Mouse (Mus musculus) heart, adult 2 months (tissue): ENCODE results near the gene S100a2. TPM values are rescaled to one million over a fixed set of nuclear protein-coding genes. Genes with fewer than 3 reads are reported as not detected.

ENCODE experiments used
- DNase-seq, 2 experiments: peaks; one replicate each; pipeline ENCODE4 v3.0.0; 2021
- H3K27ac ChIP-seq: fragments of 200-600 bp; 2 replicates; pipeline ENCODE4 v1.8.1; 2022
- H3K27me3 ChIP-seq: fragments of 200-500 bp; 2 replicates; pipeline ENCODE4 v1.6.1; 2012; ENCODE audit warnings: mild to moderate bottlenecking, low read length, inconsistent platforms, mixed read lengths; ENCODE audit not compliant: control insufficient read depth, insufficient read depth
- H3K36me3 ChIP-seq: fragments of 200-500 bp; 2 replicates; pipeline ENCODE4 v1.6.1; 2012; ENCODE audit warnings: low read length, inconsistent platforms; ENCODE audit not compliant: control insufficient read depth, insufficient read depth
- H3K4me1 ChIP-seq: fragments of 200-500 bp; 2 replicates; pipeline ENCODE4 v1.6.1; 2011; ENCODE audit warnings: low read length; ENCODE audit not compliant: control insufficient read depth, insufficient read depth
- H3K4me3 ChIP-seq: fragments of 200-600 bp; 2 replicates; pipeline ENCODE4 v1.8.1; 2022
- H3K79me2 ChIP-seq: fragments of 200-500 bp; replicated peaks from 2 replicates; pipeline ENCODE4 v1.6.1; 2012; ENCODE audit warnings: mild to moderate bottlenecking, inconsistent platforms, low read length, moderate library complexity, mixed read lengths; ENCODE audit not compliant: control insufficient read depth, insufficient read depth
- H3K9ac ChIP-seq: fragments of 200-500 bp; 2 replicates; pipeline ENCODE4 v1.6.1; 2012; ENCODE audit warnings: low read depth, mild to moderate bottlenecking, control low read depth, inconsistent platforms, low read length, mixed read lengths
- CTCF ChIP-seq: fragments of 200-600 bp; IDR thresholded peaks from 2 replicates; pipeline ENCODE4 v1.8.1; 2022; ENCODE audit warnings: antibody characterized with exemption, mild to moderate bottlenecking, moderate library complexity
- EP300 ChIP-seq: fragments of 200-500 bp; IDR thresholded peaks from 2 replicates; pipeline ENCODE4 v1.6.1; 2011; ENCODE audit warnings: low read depth, low read length, control low read depth; ENCODE audit not compliant: insufficient read depth
- POLR2A ChIP-seq: fragments of 200-500 bp; IDR thresholded peaks from 2 replicates; pipeline ENCODE4 v1.6.1; 2011; ENCODE audit warnings: mild to moderate bottlenecking, low read depth, low read length, control low read depth; ENCODE audit not compliant: insufficient read depth
- WGBS: fragments of 180-500 bp; shearing (Covaris S2); methylation state at CpG from one replicate; pipeline ENCODE4 v1.1.7; 2018; 5-methylcytosine and 5-hydroxymethylcytosine counted together
- intact Hi-C: fragments of 180-260 bp; cut with DNase I; formaldehyde crosslinking; loops from one replicate; pipeline ENCODE4 v1.15.1; 2025
- polyA plus RNA-seq: library from polyadenylated mRNA; depleted of rRNA; stranded (reverse); fragments of >200 nt; gene quantifications from 2 replicates; pipeline ENCODE4 v1.2.3, GENCODE M21; 2012
- total RNA-seq, 2 experiments: library from RNA; stranded (reverse); gene quantifications; 2 replicates each; pipeline ENCODE4 v1.2.3; 2021

S100a2 gene
- total and polyA plus RNA-seq, 3 experiments = not detected

- H3K9ac ChIP-seq = no peak overlapping the region
- no peak for DNase-seq
- H3K79me2 ChIP-seq = no peaks in the 10 kb centered on the region
- no peaks in the 10 kb centered on the region for H3K27me3 ChIP-seq
- WGBS = 100% methylated on average over 1 of the region's 1 CpGs
- peaks cover 6% of the 10 kb centered on the region; the same call in 1 of the 2 replicates for H3K4me1 ChIP-seq
- intact Hi-C loops = loop anchor here (5.0 kb wide), 1 partner anchor 125 kb away; no protein-coding TSS in a partner anchor
- H3K27ac ChIP-seq = no peak overlapping the region
- H3K36me3 ChIP-seq = no peaks in the 10 kb centered on the region
- no peak overlapping the region for H3K4me3 ChIP-seq
- TF ChIP-seq EP300 (no peak), CTCF (peak; percentile 56)
Observed at GRCm38 (mm10) chr3:90582156-90582555, 7.9 kb upstream of the S100a2 start.

- H3K79me2 ChIP-seq = no peaks in the 10 kb centered on the region
- no peaks in the 10 kb centered on the region for H3K27me3 ChIP-seq
- no peak overlapping the region for H3K4me3 ChIP-seq
- 93% methylated on average over 4 of the region's 4 CpGs for WGBS
- TF ChIP-seq EP300 (no peak), POLR2A (no peak), CTCF (no peak)
- no peak overlapping the region for H3K9ac ChIP-seq
- H3K4me1 ChIP-seq = peaks cover 7% of the 10 kb centered on the region
- no peaks in the 10 kb centered on the region for H3K36me3 ChIP-seq
- intact Hi-C loops = loop anchor here (5.0 kb wide), 1 partner anchor 125 kb away; no protein-coding TSS in a partner anchor
- H3K27ac ChIP-seq = no peak overlapping the region
- no peak for DNase-seq
Observed at GRCm38 (mm10) chr3:90582556-90582955, 7.5 kb upstream of the S100a2 start.

DNA sequence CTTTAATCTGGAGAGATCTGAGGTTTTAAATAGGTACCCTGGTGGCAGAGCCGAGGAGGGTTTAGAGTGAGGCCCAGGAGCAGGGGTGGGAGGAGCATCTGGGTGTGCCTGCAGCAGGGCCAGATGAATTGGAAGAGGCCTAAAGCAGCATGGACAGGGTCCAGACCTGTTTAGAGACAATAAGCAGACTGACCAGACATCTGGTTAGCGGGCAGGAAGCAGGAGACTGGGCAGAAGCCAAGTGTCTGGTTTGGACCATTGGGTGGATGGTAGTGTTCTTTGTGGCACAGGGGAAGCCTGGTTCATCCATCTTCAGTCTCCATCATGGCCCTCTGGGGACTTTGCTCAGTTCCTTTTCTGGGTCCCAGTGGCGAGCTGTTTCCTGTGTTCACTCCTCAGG lies 6.2 kb upstream of the S100a2 start:
- peak overlapping the region; percentile 41 for H3K27ac ChIP-seq
- 25% methylated on average over 3 of the region's 3 CpGs for WGBS
- H3K79me2 ChIP-seq = no peaks in the 10 kb centered on the region
- H3K27me3 ChIP-seq = no peaks in the 10 kb centered on the region
- intact Hi-C loops = loop anchor here (2.0 to 5.0 kb wide), 2 partner anchors 57 to 123 kb away; partner anchors contain the start of gene S100a14
- H3K36me3 ChIP-seq = no peaks in the 10 kb centered on the region
- TF ChIP-seq EP300 = 0 out of 2 replicates have a peak, but pooled peaks have one; percentile 45
- TF ChIP-seq POLR2A = no peak
- TF ChIP-seq CTCF = peak; percentile 29
- DNase-seq = peak; percentile 60
- no peak overlapping the region for H3K4me3 ChIP-seq
- H3K9ac ChIP-seq = no peak overlapping the region
- H3K4me1 ChIP-seq = peaks cover 11% of the 10 kb centered on the region

- Histone ChIP-seq H3K79me2 (no peaks in the 10 kb centered on the region), H3K36me3 (no peaks in the 10 kb centered on the region), H3K27ac (peak overlapping the region; percentile 81), H3K9ac (no peak overlapping the region), H3K27me3 (no peaks in the 10 kb centered on the region), H3K4me1 (peaks cover 11% of the 10 kb centered on the region), H3K4me3 (no peak overlapping the region)
- peak; percentile 64 to 74 for DNase-seq
- TF ChIP-seq CTCF = peak; percentile 94
- peak; percentile 74; the same call in 1 of the 2 replicates for TF ChIP-seq EP300
- TF ChIP-seq POLR2A = no peak
- 29% methylated on average over 5 of the region's 5 CpGs for WGBS
- intact Hi-C loops = loop anchor here (1.0 to 5.0 kb wide), 4 partner anchors 30 to 93 kb away; partner anchors contain the start of genes S100a14, S100a7a and Snapin
Observed at GRCm38 (mm10) chr3:90585595-90585994, 4.5 kb upstream of the S100a2 start.

GRCm38 (mm10) chr3:90586016-90586643 lies 3.9 kb upstream of the S100a2 start:
- Histone ChIP-seq H3K79me2 (no peaks in the 10 kb centered on the region), H3K36me3 (no peaks in the 10 kb centered on the region), H3K4me3 (no peak overlapping the region), H3K4me1 (peaks cover 11% of the 10 kb centered on the region), H3K27ac (peak overlapping the region; percentile 81), H3K9ac (no peak overlapping the region), H3K27me3 (no peaks in the 10 kb centered on the region)
- 84% methylated on average over 15 of the region's 15 CpGs for WGBS
- TF ChIP-seq CTCF = no peak; the same call in 1 of the 2 replicates
- no peak for TF ChIP-seq EP300
- no peak for TF ChIP-seq POLR2A
- DNase-seq = no peak
- intact Hi-C loops = loop anchor here (5.0 kb wide), 2 partner anchors 66 to 94 kb away; partner anchors contain the start of genes S100a7a and Snapin

GRCm38 (mm10) chr3:90586906-90587305 lies 3.1 kb upstream of the S100a2 start:
- 30% methylated on average over 10 of the region's 10 CpGs for WGBS
- TF ChIP-seq POLR2A = no peak
- 0 out of 2 replicates have a peak, but pooled peaks have one; percentile 9 for TF ChIP-seq EP300
- TF ChIP-seq CTCF = peak; percentile 10; the same call in 1 of the 2 replicates
- intact Hi-C loops = loop anchor here (5.0 kb wide), 2 partner anchors 65 to 95 kb away; partner anchors contain the start of genes S100a7a and Snapin

More at GRCm38 (mm10) chr3:90586906-90587305, 3.1 kb upstream of the S100a2 start:
- DNase-seq = peak; percentile 80 to 89
- Histone ChIP-seq H3K4me3 (no peak overlapping the region), H3K79me2 (no peaks in the 10 kb centered on the region), H3K4me1 (peaks cover 11% of the 10 kb centered on the region), H3K36me3 (no peaks in the 10 kb centered on the region), H3K27ac (peak overlapping the region; percentile 81), H3K27me3 (no peaks in the 10 kb centered on the region), H3K9ac (no peak overlapping the region)
